Mouse (Mus musculus) thymus, adult 2 months (tissue): ENCODE measurements around the gene Tnnc1.

Experiments used
- CTCF ChIP-seq: fragments of 200-500 bp; IDR thresholded peaks from 2 replicates; pipeline ENCODE4 v1.5.1; 2012; ENCODE audit warnings: mild to moderate bottlenecking, control low read depth, low read length, moderate library complexity, borderline replicate concordance; ENCODE audit not compliant: control insufficient read depth, poor library complexity, insufficient read depth; ENCODE audit errors: extremely low read depth
- POLR2A ChIP-seq: fragments of 200-500 bp; IDR thresholded peaks from 2 replicates; pipeline ENCODE4 v1.6.1; 2012; ENCODE audit warnings: mild to moderate bottlenecking, low read length, control low read depth, moderate library complexity; ENCODE audit not compliant: control insufficient read depth, poor library complexity, insufficient read depth; ENCODE audit errors: extremely low read depth

DNA sequence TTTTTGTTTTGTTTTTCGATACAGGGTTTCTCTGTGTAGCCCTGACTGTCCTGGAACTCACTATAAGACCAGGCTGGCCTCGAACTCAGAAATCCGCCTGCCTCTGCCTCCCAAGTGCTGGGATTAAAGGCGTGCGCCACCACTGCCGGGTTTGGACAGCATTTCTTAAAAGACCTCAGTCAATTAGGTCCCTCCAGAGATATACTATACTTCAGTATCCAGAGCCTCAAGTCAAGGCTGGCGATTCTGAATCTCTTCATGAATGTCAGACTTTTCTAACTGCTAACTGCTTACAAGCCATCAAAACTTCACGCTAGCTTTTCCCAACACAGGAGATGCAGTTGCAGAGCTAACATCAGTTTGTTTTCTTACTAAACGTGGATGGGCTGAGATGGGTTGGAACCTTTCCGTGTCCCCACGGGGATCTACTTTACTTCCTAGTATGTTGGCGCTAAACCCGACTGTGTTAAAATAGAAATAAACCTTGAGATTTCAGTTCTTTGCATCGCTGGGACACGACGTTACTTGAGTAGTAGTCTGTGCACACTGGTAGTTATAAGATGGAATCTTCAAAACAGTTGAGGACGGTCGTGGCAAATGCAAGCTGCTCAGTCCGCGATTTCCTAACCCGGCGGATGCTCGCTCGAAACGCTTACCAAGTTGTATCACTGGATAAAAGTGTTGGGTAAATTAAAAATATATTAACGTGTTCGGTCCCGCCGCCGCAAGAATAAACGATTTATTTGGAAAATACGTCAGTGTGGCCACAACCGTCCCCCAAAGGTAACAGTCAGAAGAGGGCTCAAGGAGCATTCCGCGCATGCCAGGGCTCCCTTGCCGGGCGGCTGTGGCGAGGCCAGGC is 42.3 kb downstream of the Tnnc1 start:
- TF ChIP-seq CTCF (no peak), POLR2A (no peak)
